Mouse (Mus musculus) adrenal gland, postnatal 14 days (tissue): ENCODE measurements around the gene Mta2. TPM values are rescaled to one million over a fixed set of nuclear protein-coding genes. Genes with fewer than 3 reads are reported as not detected.
"Not testable (repeated sequence)": the region's sequence is repeated elsewhere in the genome, so short reads cannot be mapped to it uniquely, and the experiment has no call there.

Experiments used
- DNase-seq: peaks from one replicate; pipeline ENCODE4 v3.0.0; 2021; ENCODE audit warnings: mixed read lengths
- long read RNA-seq, 2 experiments: library from polyadenylated mRNA; stranded (forward); transcript quantifications; one replicate each; pipeline ENCODE4 v2.0.0; 2021
- total RNA-seq: library from RNA; stranded (reverse); gene quantifications from 2 replicates; pipeline ENCODE4 v1.2.3, GENCODE M21; 2021

The Mta2 gene
- 93.1 and 105 TPM in 2 replicates for total RNA-seq
- long read RNA-seq, experiment 1, transcript Mta2-201 (18 exons, 3,135 nt) = major isoform, 87 of 112 reads
- long read RNA-seq, experiment 1, partial matches to known transcripts = 8 of 112 reads
- long read RNA-seq, experiment 1, other reads (novel, unspliced or antisense) = 17 of 112 reads
- long read RNA-seq, experiment 2, transcript Mta2-201 (18 exons, 3,135 nt) = major isoform, 65 of 78 reads
- long read RNA-seq, experiment 2, partial matches to known transcripts = 12 of 78 reads
- long read RNA-seq, experiment 2, other reads (novel, unspliced or antisense) = 1 of 78 reads

- DNase-seq = peak; percentile 99
These were observed at the start of gene Mta2 for GRCm38 (mm10) chr19:8941515-8942217. Mta2 (plus strand) TSS chr19:8941875.

DNA sequence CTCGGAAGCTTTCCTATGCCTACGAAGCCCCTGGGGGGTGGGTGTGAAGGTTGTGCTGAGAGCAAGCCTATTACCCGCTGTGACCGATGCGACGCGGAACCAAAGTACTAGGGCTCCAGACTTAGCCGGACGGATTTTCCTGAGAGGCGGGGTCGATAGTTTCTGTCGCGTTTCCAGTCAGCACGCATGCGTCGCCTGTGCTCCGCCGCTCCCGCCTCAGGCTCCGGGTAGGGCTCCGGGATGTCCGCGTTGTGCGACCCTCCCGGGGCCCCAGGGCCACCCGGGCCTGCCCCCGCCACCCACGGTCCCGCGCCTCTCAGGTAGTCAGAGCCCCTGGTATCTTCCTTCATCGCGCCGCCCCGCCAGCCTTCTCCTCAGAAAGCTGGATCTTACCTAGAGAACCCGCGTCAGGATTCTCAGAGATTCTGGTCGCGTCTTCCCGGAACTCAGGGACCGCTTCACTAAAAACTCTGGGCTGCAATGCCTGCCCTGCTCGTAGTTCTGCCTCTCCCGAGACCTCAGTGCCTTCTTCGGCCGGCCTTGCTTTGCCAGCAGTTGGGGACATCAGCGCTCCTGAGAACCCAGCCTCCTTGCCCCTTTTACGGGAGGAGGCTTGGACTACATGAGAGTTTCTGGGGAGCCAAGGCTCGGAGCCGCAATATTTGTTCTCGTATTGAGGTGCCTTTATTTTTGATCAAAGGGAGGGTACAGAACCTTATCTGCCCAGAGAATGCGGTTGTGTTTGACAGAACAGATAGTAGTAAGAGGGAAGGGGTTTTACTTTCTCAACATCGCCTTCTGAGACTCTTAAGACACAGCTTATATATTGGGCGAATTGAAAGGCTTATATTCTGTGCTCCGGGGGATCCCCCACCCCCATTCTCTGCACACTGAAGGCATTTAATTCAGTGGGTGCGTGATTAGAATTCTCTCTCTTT lies 48.6 kb upstream of the Mta2 start, which contains the start of gene Ints5:
Gene Ints5, plus strand, starts transcription at position 177 of the 938 bp plus-strand sequence.
- peak; percentile 92 for DNase-seq

- DNase-seq = no peak
These were observed 46.2 kb upstream of the Mta2 start for GRCm38 (mm10) chr19:8895397-8895960.

- not testable (repeated sequence) for DNase-seq
These were observed 45.4 kb upstream of the Mta2 start for GRCm38 (mm10) chr19:8896231-8896630.

- DNase-seq = peak; percentile 84
These were observed 44.3 kb upstream of the Mta2 start for GRCm38 (mm10) chr19:8897211-8897864.

DNA sequence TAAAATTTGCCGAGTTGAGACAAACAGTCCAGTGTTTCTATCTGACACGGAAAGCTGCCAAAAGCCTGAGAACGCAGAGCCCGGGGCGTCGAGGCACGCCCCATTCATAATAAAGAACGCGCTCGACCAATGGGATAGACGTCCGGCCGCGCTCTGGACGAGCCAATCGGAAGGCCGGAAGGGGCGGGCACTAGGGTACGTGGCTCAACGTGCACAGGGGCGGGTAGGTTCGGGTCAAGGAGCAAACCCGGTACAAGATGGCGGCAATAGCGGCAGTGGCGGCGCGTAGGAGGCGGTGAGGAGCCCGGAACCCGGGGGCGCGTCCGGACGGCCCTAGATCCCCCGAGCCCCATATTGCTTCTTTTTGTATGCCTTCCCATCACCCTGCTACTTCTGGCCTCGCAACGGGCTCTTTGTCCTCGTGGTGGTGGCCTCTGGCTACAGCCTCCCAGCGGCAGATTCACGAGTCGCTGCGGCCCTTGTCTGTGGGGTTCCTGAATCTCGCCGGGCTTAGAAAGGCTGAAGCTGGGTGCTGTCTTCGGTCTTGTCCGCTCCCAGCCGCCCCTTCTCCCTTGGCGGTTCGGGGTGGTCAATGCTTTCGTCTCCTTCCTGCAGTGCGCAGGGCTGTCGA lies 43.7 kb upstream of the Mta2 start, which contains the start of gene Ganab:
Gene Ganab, plus strand, starts transcription at position 207 of the 631 bp plus-strand sequence.
- DNase-seq = peak; percentile 98

- DNase-seq = no peak
These were observed 43.1 kb upstream of the Mta2 start for GRCm38 (mm10) chr19:8898576-8898975.

DNA sequence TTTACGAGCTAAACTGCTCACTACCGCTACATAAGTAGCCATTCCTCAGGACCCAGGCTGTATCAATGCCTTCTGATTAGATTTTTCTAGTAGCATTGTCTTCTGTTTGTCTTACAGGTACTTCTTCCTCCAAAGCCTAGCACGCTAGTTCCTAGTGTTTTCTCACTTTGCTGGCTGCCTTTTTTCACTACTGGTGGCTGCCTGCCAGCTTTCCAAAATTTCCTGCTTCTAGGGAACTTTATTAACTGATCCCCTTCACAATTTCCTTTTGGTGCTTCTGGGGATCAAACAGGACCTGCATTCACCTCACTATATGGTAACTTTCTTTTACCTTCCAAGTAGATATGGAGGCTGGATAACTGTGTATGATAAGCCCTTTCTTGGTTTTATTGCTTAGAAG lies 42.6 kb upstream of the Mta2 start:
- no peak for DNase-seq

DNA sequence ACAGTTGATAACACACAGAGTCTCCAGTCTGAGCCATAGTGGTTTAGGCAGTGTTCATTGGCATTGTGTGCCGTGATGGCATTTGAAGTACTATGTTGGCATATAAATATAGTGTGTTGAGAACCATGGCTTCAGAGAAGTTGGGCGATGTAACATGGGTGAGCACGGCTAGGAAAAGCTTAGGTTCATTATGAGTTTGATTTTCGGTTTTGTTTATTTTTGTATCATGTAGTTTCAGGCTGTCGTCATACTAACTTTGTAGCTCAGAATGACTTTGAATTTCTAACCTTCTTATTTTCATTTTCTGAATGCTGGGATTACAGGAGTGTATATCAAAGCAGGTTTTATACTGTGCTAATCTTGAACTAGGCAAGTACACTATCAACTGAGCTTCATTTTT lies 38.3 kb upstream of the Mta2 start:
- DNase-seq = no peak

- no peak for DNase-seq
These were observed 33.1 kb upstream of the Mta2 start for GRCm38 (mm10) chr19:8908531-8908930.

- DNase-seq = no peak
These were observed 29.9 kb upstream of the Mta2 start for GRCm38 (mm10) chr19:8911810-8912209.

DNA sequence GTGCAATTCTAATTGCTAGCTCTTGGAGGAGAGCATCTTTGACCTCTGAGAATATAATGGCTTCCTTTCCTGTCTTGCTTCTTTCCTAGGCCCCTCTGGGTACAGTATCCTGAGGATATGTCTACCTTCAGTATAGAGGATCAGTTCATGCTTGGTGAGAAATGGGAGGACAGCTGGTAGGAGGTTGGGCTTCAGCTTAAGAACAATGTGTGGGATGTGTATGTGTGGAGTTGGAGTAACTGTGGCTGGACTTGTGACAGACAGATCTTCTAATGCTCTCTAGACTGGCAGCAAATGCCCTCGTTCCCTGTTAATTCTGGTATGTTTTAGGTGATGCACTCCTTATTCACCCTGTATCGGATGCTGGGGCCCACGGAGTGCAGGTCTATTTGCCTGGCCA lies 27.5 kb upstream of the Mta2 start:
- no peak for DNase-seq

DNA sequence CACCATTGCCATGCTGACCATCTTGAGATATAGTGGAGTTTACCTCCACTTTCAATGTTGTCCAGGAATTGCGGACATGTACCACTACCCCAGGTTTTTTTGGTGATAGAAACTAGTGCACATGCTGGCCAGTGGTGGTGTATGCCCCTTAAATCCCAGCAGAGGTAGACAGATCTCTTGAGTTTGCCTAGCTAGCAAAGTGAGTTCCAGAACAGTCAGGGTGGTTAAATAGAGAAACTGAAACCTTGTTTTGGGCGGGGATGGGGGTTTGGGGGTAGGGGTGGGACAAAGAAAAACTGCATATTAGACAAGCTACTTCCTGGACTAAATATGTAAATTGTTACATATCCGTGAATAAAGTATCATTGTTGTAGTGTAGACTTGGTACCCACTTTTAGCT lies 22.7 kb upstream of the Mta2 start:
- DNase-seq = no peak

GRCm38 (mm10) chr19:8919684-8920072 lies 22.0 kb upstream of the Mta2 start:
- DNase-seq = no peak

DNA sequence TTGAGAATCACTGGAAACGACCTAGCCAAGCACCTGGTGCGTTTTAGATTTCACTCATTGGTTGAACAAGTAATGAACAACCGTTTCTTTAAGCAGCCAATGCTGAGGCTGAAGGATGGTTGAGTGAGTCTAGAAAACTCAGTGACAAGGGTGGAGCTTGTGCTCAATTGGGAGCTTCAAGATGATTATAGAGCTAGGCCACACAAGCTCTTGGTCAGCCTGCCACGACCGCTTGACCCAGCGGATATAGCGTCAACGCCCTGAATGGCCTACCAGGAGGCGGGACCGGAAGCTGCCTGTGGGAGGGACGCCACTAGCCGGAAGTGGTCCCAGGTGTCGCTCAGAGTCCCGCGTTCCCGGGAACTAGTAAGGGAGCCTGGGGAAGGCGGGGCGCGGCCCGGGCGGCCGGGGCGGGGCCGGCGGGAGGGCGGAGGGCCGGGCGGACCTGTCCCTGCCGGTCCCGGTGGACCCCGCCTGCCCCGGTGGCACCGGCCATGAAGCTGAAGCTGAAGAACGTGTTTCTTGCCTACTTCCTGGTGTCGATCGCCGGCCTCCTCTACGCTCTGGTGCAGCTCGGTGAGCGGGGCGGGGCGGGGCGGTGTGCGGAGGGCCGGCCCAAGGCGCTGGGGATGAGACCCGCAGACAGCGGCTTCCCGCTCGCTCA lies 21.5 kb upstream of the Mta2 start, which contains the start of gene B3gat3:
Gene B3gat3, plus strand, starts transcription at position 302 of the 664 bp plus-strand sequence.
- DNase-seq = peak; percentile 97

DNA sequence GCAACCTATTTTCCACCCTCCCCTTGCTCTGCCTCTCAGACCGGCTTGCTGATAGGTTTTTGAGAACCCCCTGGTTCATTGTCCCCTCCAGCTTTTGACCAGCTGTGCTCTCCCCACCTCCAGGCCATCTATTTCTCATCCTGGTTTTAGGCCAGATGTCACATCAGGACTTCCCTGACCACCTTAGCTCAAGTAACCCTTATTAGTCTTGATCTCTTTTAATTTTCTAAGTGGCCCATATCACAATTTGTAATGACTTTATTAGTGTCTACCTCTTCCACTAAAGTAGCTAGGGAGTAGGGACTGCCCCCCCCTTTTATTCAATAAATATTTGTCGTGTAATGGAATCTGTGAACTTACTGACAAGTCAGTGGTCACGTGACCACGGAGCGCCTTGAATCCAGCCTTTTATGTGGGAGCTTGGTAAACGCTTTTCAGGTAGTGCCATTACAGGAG lies 20.8 kb upstream of the Mta2 start:
- no peak for DNase-seq

DNA sequence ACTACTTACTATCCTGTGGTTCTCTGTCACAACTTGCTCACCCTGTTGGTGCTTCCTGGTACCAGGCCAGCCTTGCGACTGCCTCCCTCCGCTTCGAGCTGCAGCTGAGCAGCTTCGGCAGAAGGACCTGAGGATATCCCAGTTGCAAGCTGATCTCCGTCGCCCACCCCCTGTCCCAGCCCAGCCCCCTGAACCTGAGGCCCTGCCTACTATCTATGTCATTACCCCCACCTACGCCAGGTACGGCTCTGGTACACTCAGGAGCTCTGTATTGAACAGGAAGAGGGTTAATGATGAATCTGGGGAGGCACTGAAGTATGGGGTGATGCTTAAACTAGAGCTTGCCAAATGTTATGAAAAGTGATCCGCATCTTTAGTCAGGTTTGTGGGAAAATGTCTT lies 19.9 kb upstream of the Mta2 start:
- DNase-seq = no peak

- no peak for DNase-seq
These were observed 14.9 kb upstream of the Mta2 start for GRCm38 (mm10) chr19:8926766-8927165.

GRCm38 (mm10) chr19:8927891-8928525 lies 13.7 kb upstream of the Mta2 start:
- DNase-seq = no peak

DNA sequence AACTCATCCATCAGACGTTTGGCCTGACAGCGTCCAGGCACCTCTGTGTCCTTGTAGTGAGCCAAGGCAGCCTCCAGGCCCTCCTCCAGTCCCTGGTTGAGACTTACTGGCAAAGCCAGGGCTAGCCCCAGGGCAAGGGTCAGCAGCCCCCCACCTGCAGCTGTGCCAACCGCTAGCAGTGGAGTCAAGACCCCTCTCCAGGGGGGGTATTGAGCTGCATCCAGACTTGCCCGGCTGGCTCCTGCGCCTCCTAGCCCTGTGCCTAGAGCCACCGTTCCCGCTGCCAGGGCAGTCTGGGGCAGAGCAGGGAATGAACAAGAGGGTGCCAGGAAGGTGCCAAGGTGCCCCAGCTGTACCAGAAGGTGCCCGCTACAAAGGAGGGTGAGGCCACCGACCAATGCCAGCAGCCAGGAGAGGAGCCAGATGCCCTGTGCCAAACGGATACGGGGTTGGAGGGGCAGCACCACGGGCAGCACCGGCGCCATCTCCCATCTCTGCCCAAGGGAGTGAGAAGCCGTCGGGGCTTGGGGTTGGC lies 12.9 kb upstream of the Mta2 start:
- DNase-seq = peak; percentile 53
